Mouse (Mus musculus) gastrocnemius, postnatal 25 days (tissue): Measurements from ENCODE around the gene Tas1r3. TPM values are rescaled to one million over a fixed set of nuclear protein-coding genes. Genes with fewer than 3 reads are reported as not detected.
A peak's percentile ranks its signal among the peaks of the same experiment; 100 is the strongest.

Source experiments
- DNase-seq: peaks from one replicate; pipeline ENCODE4 v3.0.0; 2022
- long read RNA-seq, 2 experiments: library from polyadenylated mRNA; stranded (forward); transcript quantifications; one replicate each; pipeline ENCODE4 v2.0.0; 2021
- total RNA-seq, 2 experiments: library from RNA; stranded (reverse); gene quantifications; 1 replicate in 1 of 2; 2 replicates in 1 of 2; pipeline ENCODE4 v1.2.3; 2021

The Tas1r3 gene
- under 1 TPM in 1 of 2 experiments, not detected in 1; 0.11 TPM for total RNA-seq
- long read RNA-seq, experiment 1: 0 reads
- long read RNA-seq, experiment 2: 0 reads

GRCm38 (mm10) chr4:155863001-155863400 lies at the start of gene Tas1r3:
TSS of gene Tas1r3 (minus strand) at chr4:155863362.
- no peak for DNase-seq

GRCm38 (mm10) chr4:155908751-155909150 lies 45.6 kb upstream of the Tas1r3 start:
- no peak for DNase-seq

- no peak for DNase-seq
Measured at GRCm38 (mm10) chr4:155908281-155908680, 45.1 kb upstream of the Tas1r3 start.

GRCm38 (mm10) chr4:155907003-155907402 lies 43.8 kb upstream of the Tas1r3 start:
- DNase-seq: no peak

- DNase-seq: no peak
Measured at GRCm38 (mm10) chr4:155906125-155906524, 43.0 kb upstream of the Tas1r3 start.

- no peak for DNase-seq
Measured at GRCm38 (mm10) chr4:155905634-155906033, 42.5 kb upstream of the Tas1r3 start.

GRCm38 (mm10) chr4:155904318-155905102 lies 41.3 kb upstream of the Tas1r3 start:
- DNase-seq: no peak

GRCm38 (mm10) chr4:155903246-155903645 lies 40.1 kb upstream of the Tas1r3 start:
- DNase-seq: no peak

- DNase-seq: no peak
Measured at GRCm38 (mm10) chr4:155901205-155901604, 38.0 kb upstream of the Tas1r3 start.

GRCm38 (mm10) chr4:155899355-155899754 lies 36.2 kb upstream of the Tas1r3 start:
- DNase-seq: no peak

- DNase-seq: no peak
Measured at GRCm38 (mm10) chr4:155898318-155898717, 35.2 kb upstream of the Tas1r3 start.

GRCm38 (mm10) chr4:155896461-155896860 lies 33.3 kb upstream of the Tas1r3 start:
- DNase-seq: no peak

- no peak for DNase-seq
Measured at GRCm38 (mm10) chr4:155895826-155896225, 32.7 kb upstream of the Tas1r3 start.

GRCm38 (mm10) chr4:155895216-155895615 lies 32.1 kb upstream of the Tas1r3 start:
- peak; percentile 59 for DNase-seq

- DNase-seq: peak; percentile 86
Measured at GRCm38 (mm10) chr4:155894311-155894881, 31.2 kb upstream of the Tas1r3 start.

- no peak for DNase-seq
Measured at GRCm38 (mm10) chr4:155893212-155893690, 30.1 kb upstream of the Tas1r3 start.

GRCm38 (mm10) chr4:155892438-155893211 lies 29.5 kb upstream of the Tas1r3 start:
- peak; percentile 52 for DNase-seq

GRCm38 (mm10) chr4:155892017-155892416 lies 28.9 kb upstream of the Tas1r3 start:
- peak; percentile 87 for DNase-seq

- peak; percentile 95 for DNase-seq
Measured at GRCm38 (mm10) chr4:155891551-155892001, 28.4 kb upstream of the Tas1r3 start, which contains the start of the genes Pusl1 and Acap3. TSS of gene Pusl1 (minus strand) at chr4:155891781. TSS of gene Acap3 (plus strand) at chr4:155891822.

GRCm38 (mm10) chr4:155891011-155891471 lies 27.9 kb upstream of the Tas1r3 start:
- no peak for DNase-seq

GRCm38 (mm10) chr4:155889316-155889715 lies 26.2 kb upstream of the Tas1r3 start:
- DNase-seq: no peak

GRCm38 (mm10) chr4:155888181-155888580 lies 25.0 kb upstream of the Tas1r3 start:
- no peak for DNase-seq
